Comparison of ENCODE assay signal across 1 mouse cellular context in genomic region chr13:51609231-51609630, GRCm38 (mm10).
TF ChIP-seq lines count a peak whose summit lies in the region.

No protein-coding gene starts in this region.

TF ChIP-seq in MEL, 35 proteins besides CTCF, POLR2A, EP300 and RAD21:
- TF ChIP-seq USF1 (IDR thresholded peaks at IDR 0.05; ENCODE audit: low read depth, low read length) = no peak
- TF ChIP-seq SIN3A (IDR thresholded peaks at IDR 0.05; ENCODE audit: low read length) = no peak
- TF ChIP-seq MEF2A (IDR thresholded peaks at IDR 0.05; ENCODE audit: extremely low read depth, insufficient replicate concordance, low read depth, low read length, poor library complexity, severe bottlenecking) = no peak
- no peak for TF ChIP-seq MYB (IDR thresholded peaks at IDR 0.05; ENCODE audit: low read depth, low read length)
- no peak for TF ChIP-seq CHD2 (IDR thresholded peaks at IDR 0.05; ENCODE audit: low read length)
- no peak for TF ChIP-seq NRF1 (IDR thresholded peaks at IDR 0.05; ENCODE audit: insufficient read depth, low read depth, low read length, poor library complexity, severe bottlenecking)
- TF ChIP-seq SMC3 (IDR thresholded peaks at IDR 0.05; ENCODE audit: low read depth, low read length) = peak; percentile 45
- no peak for TF ChIP-seq ETS1 (IDR thresholded peaks at IDR 0.05; ENCODE audit: low read depth, low read length)
- no peak for TF ChIP-seq TCF12 (IDR thresholded peaks at IDR 0.05; ENCODE audit: low read depth, low read length)
- no peak for TF ChIP-seq ZNF384 (IDR thresholded peaks at IDR 0.05; ENCODE audit: low read depth, low read length)
- TF ChIP-seq MAZ (IDR thresholded peaks at IDR 0.05; ENCODE audit: low read depth, low read length) = no peak
- no peak for TF ChIP-seq GATA1 (IDR thresholded peaks at IDR 0.05; ENCODE audit: low read depth, low read length)
- TF ChIP-seq TBP (IDR thresholded peaks at IDR 0.05; ENCODE audit: low read depth, low read length) = no peak
- TF ChIP-seq RCOR1 (IDR thresholded peaks at IDR 0.05; ENCODE audit: low read depth, low read length) = no peak
- TF ChIP-seq ZC3H11A (IDR thresholded peaks at IDR 0.05; ENCODE audit: low read depth, low read length) = 0 out of 2 replicates have a peak, but pooled peaks have one; percentile 10
- no peak for TF ChIP-seq MAFK (IDR thresholded peaks at IDR 0.05; ENCODE audit: borderline replicate concordance, low read depth, low read length)
